Mouse (Mus musculus): ENCODE measurements around the gene Tomm5. TPM values are rescaled to one million over a fixed set of nuclear protein-coding genes. Genes with fewer than 3 reads are reported as not detected.
"Not testable (repeated sequence)": the region's sequence is repeated elsewhere in the genome, so short reads cannot be mapped to it uniquely, and the experiment has no call there.

Gene Tomm5
- polyA plus RNA-seq, 1 experiment from 2014 or later: 164 TPM

DNA sequence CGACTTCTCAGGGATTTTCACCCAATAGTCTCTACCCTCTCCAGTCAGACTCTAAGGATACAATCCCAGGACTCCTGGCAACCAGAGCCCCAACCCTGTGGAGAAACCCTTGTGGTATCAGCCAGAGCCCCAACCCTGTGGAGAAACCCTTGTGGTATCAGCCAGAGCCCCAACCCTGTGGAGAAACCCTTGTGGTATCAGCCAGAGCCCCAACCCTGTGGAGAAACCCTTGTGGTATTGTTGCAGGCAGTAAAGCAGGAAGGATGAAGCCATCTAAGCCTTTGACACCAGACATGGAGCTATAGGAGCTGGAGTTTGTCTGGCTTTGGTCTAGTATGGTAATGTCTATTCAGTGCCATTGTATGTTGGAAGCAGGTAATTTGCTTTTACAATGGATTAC, 44.1 kb downstream of the Tomm5 start:
- not testable (repeated sequence) for H3K27me3 ChIP-seq; H3K27ac ChIP-seq; H3K4me2 ChIP-seq; H3K9me3 ChIP-seq; H3K9ac ChIP-seq; H3K4me1 ChIP-seq; H3K4me3 ChIP-seq (replicated peaks); ATAC-seq (ENCODE audit: low FRiP score)
- H3K36me3 ChIP-seq (replicated peaks): peaks cover 34% of the 10 kb centered on the region
- 80% methylated on average over 1 of the region's 1 CpGs for WGBS

DNA sequence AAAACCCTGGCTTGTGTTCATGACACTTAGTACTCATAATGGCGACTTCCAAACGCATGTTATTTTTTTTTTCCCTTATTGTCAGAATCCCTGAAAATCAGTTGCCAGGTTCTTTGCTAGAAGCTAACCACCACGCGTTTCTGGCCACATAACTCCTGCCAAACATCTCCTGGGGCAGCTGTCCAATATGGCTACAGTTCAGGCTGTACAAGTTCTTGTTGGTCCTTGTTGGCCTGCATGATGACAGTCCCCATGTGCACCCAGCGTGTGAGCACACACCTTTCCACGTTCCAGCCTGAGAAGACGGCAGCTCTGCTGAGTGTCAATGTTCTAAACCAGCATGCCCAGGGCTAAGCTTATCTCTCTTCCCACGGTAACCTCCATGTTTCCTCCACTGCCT, 52.5 kb downstream of the Tomm5 start:
- no peak overlapping the region for H3K27ac ChIP-seq
- no peaks in the 10 kb centered on the region for H3K27me3 ChIP-seq
- no peaks in the 10 kb centered on the region for H3K4me1 ChIP-seq
- 90% methylated on average over 8 of the region's 8 CpGs for WGBS
- H3K36me3 ChIP-seq (replicated peaks): peaks cover 49% of the 10 kb centered on the region
- no peak overlapping the region for H3K4me3 ChIP-seq (replicated peaks)
- no peak overlapping the region for H3K9ac ChIP-seq
- no peaks in the 10 kb centered on the region for H3K9me3 ChIP-seq
- no peak for ATAC-seq (ENCODE audit: low FRiP score)
- H3K4me2 ChIP-seq: no peak overlapping the region

Other genes starting within 250 kb of the Tomm5 start
- gene Grhpr, start 126.7 kb downstream of the Tomm5 start, polyA plus RNA-seq (2016; fragmentation: Nextera tagmentation; extraction: Ambion mirVana): 30.8 and 36.1 TPM in 2 replicates
- 48.6 and 52.6 TPM in 2 replicates for gene Zbtb5, start 95.7 kb downstream of the Tomm5 start, polyA plus RNA-seq (2016; fragmentation: Nextera tagmentation; extraction: Ambion mirVana)
- 41.5 and 45.5 TPM in 2 replicates for gene Polr1e, start 89.5 kb downstream of the Tomm5 start, polyA plus RNA-seq (2016; fragmentation: Nextera tagmentation; extraction: Ambion mirVana)
- 16.1 and 18.0 TPM in 2 replicates for gene Fbxo10, start 23.5 kb downstream of the Tomm5 start, polyA plus RNA-seq (2016; fragmentation: Nextera tagmentation; extraction: Ambion mirVana)
- gene Frmpd1, start 76.8 kb upstream of the Tomm5 start, polyA plus RNA-seq (2016; fragmentation: Nextera tagmentation; extraction: Ambion mirVana): 0.96 and 1.00 TPM in 2 replicates
- gene Trmt10b, start 189.0 kb upstream of the Tomm5 start, polyA plus RNA-seq (2016; fragmentation: Nextera tagmentation; extraction: Ambion mirVana): 16.2 TPM in 2 replicates
- 12.1 and 14.5 TPM in 2 replicates for gene Dcaf10, start 234.0 kb upstream of the Tomm5 start, polyA plus RNA-seq (2016; fragmentation: Nextera tagmentation; extraction: Ambion mirVana)
- 86.9 and 92.0 TPM in 2 replicates for gene Exosc3, start 234.6 kb upstream of the Tomm5 start, polyA plus RNA-seq (2016; fragmentation: Nextera tagmentation; extraction: Ambion mirVana)

Data from forebrain, embryonic 12.5 days (tissue).